11 mouse cellular contexts compared by ENCODE assay signal in genomic region chr14:25547882-25548281, GRCm38 (mm10).
DNase-seq lines count a peak whose midpoint lies in the region; ATAC-seq and TF ChIP-seq lines count a peak whose summit lies in the region.
"Had no signal": no experiment of that assay in that cellular context is flagged by ENCODE, and none has a peak within 500 bp of the region (broad histone marks: within the 10 kb centered on the region; RNA-seq: fewer than 3 reads in every experiment).

No protein-coding gene starts in this region.

- peaks cover 32% of the 10 kb centered on the region for H3K4me1 ChIP-seq in liver, adult 2 months (ENCODE audit: control insufficient read depth, insufficient read depth, low read length)
- peaks cover 19% of the 10 kb centered on the region for H3K4me1 ChIP-seq in liver, embryonic 11.5 days (replicated peaks; ENCODE audit: control insufficient read depth, insufficient read depth, low read length)
- H3K4me1 ChIP-seq in midbrain, embryonic 14.5 days (ENCODE audit: control insufficient read depth, insufficient read depth, low read length), result peaks cover 37% of the 10 kb centered on the region

- no peaks in the 10 kb centered on the region for H3K27me3 ChIP-seq in liver, adult 2 months (ENCODE audit: control insufficient read depth, insufficient read depth, low read length)
- H3K27me3 ChIP-seq in liver, embryonic 11.5 days (replicated peaks; ENCODE audit: control insufficient read depth, insufficient read depth, low read length), result no peaks in the 10 kb centered on the region
- H3K27me3 ChIP-seq in midbrain, embryonic 14.5 days (ENCODE audit: control insufficient read depth, insufficient read depth, low read length), result no peaks in the 10 kb centered on the region
- H3K27me3 ChIP-seq: Patski had no signal

- ATAC-seq in liver, embryonic 11.5 days (replicated peaks; ENCODE audit: low FRiP score), result no peak
- peak; percentile 61 for ATAC-seq in granulocyte monocyte progenitor cell, adult 5-6 weeks (replicated peaks; ENCODE audit: poor library complexity, severe bottlenecking)
- ATAC-seq in midbrain, embryonic 14.5 days (ENCODE audit: low FRiP score, low TSS enrichment), result no peak
- ATAC-seq: Patski had no signal

- H3K9ac ChIP-seq in liver, adult 2 months (ENCODE audit: low read depth, low read length), result no peak overlapping the region
- H3K9ac ChIP-seq in liver, embryonic 11.5 days (ENCODE audit: low read depth, low read length), result no peak overlapping the region
- no peak overlapping the region for H3K9ac ChIP-seq in midbrain, embryonic 14.5 days (replicated peaks; ENCODE audit: low read length)

- no peaks in the 10 kb centered on the region for H3K9me3 ChIP-seq in liver, embryonic 11.5 days (ENCODE audit: control insufficient read depth, low read length)
- H3K9me3 ChIP-seq in midbrain, embryonic 14.5 days (ENCODE audit: control insufficient read depth, low read length), result no peaks in the 10 kb centered on the region

- no peak for DNase-seq in gastrocnemius, adult 2 months
- no peak for DNase-seq in gastrocnemius, postnatal 36 days
- DNase-seq in liver, adult 2 months (ENCODE audit: extremely low read depth, low read depth, low spot score), result no peak
- no peak for DNase-seq in liver, embryonic 11.5 days (ENCODE audit: low spot score)
- DNase-seq in midbrain, embryonic 14.5 days, result no peak
- no peak for DNase-seq in left cerebral cortex, postnatal 4 days
- DNase-seq in adrenal gland, adult 2 months, result no peak

- TF ChIP-seq CTCF in gastrocnemius, adult 2 months (IDR thresholded peaks at IDR 0.05), result no peak
- TF ChIP-seq CTCF in liver, adult 2 months (IDR thresholded peaks at IDR 0.05; ENCODE audit: low read depth, low read length), result no peak

- peaks cover 19% of the 10 kb centered on the region for H3K79me2 ChIP-seq in liver, adult 2 months (ENCODE audit: control insufficient read depth, insufficient read depth, low read length)

- peak overlapping the region; percentile 81 for H3K27ac ChIP-seq in gastrocnemius, adult 2 months
- H3K27ac ChIP-seq in liver, adult 2 months (replicated peaks; ENCODE audit: insufficient read depth, low read depth, low read length), result peak overlapping the region; percentile 7; the same call in 1 of the 2 replicates
- H3K27ac ChIP-seq in liver, embryonic 11.5 days (ENCODE audit: low read depth, low read length), result no peak overlapping the region
- peak overlapping the region; percentile 47; the same call in 1 of the 2 replicates for H3K27ac ChIP-seq in midbrain, embryonic 14.5 days (replicated peaks; ENCODE audit: low read depth, low read length)
- H3K27ac ChIP-seq: kidney, postnatal 0 days had no signal

- H3K4me3 ChIP-seq in gastrocnemius, adult 2 months, result 0 out of 2 replicates have a peak overlapping the region, but pooled peaks have one; percentile 9
- no peak overlapping the region for H3K4me3 ChIP-seq in liver, adult 2 months (ENCODE audit: insufficient read depth, low read depth, low read length)
- no peak overlapping the region for H3K4me3 ChIP-seq in liver, embryonic 11.5 days (ENCODE audit: low read depth, low read length)
- no peak overlapping the region for H3K4me3 ChIP-seq in midbrain, embryonic 14.5 days (replicated peaks; ENCODE audit: low read depth, low read length)
- H3K4me3 ChIP-seq: erythroblast, embryonic 14.5 days had no signal

- TF ChIP-seq POLR2A in liver, adult 2 months (IDR thresholded peaks at IDR 0.05; ENCODE audit: extremely low read depth, insufficient read depth, low read length), result no peak

- H3K36me3 ChIP-seq in liver, adult 2 months (ENCODE audit: control insufficient read depth, insufficient read depth, low read length), result no peaks in the 10 kb centered on the region
- peaks cover 2% of the 10 kb centered on the region; the same call in 1 of the 2 replicates for H3K36me3 ChIP-seq in liver, embryonic 11.5 days (ENCODE audit: control insufficient read depth, insufficient read depth, low read length)
- H3K36me3 ChIP-seq in midbrain, embryonic 14.5 days (ENCODE audit: control insufficient read depth, insufficient read depth, low read length), result peaks cover 31% of the 10 kb centered on the region

- H3K4me2 ChIP-seq in liver, embryonic 11.5 days, result no peak overlapping the region
- no peak overlapping the region for H3K4me2 ChIP-seq in midbrain, embryonic 14.5 days (ENCODE audit: low read length)

- WGBS in liver, adult 2 months, result 88% methylated on average over 9 of the region's 9 CpGs
- 65% methylated on average over 9 of the region's 9 CpGs for WGBS in liver, embryonic 11.5 days
- WGBS in midbrain, embryonic 14.5 days, result 88% methylated on average over 9 of the region's 9 CpGs

- intact Hi-C loops in gastrocnemius, adult 2 months (cut with DNase I), result no loop called here
- intact Hi-C loops in gastrocnemius, postnatal 36 days (cut with DNase I), result no loop called here
- intact Hi-C loops in left cerebral cortex, postnatal 4 days (cut with DNase I), result loop anchor here (10.0 kb wide), 1 partner anchor 83 kb away; no protein-coding TSS in a partner anchor
